Mouse (Mus musculus) CH12.LX (cell line): ENCODE data around the gene Sh3glb2.

Experiments used
- CTCF ChIP-seq, 2 experiments: IDR thresholded peaks in 1 of 2; conservative IDR thresholded peaks in 1 of 2; 2 replicates each; pipeline ENCODE4 v1.5.1; 2011 to 2012; ENCODE audit warnings: low read depth in 2 of 2, low read length in 2 of 2, improper control_type of control experiment in 1 of 2, inconsistent platforms in 1 of 2, mild to moderate bottlenecking in 1 of 2, moderate library complexity in 1 of 2
- EP300 ChIP-seq: IDR thresholded peaks from 2 replicates; pipeline ENCODE4 v1.6.1; 2011; ENCODE audit warnings: low read length, improper control_type of control experiment
- RAD21 ChIP-seq: IDR thresholded peaks from 2 replicates; pipeline ENCODE4 v1.6.1; 2011; ENCODE audit warnings: low read depth, mild to moderate bottlenecking, low read length, improper control_type of control experiment, moderate library complexity

- TF ChIP-seq CTCF (conservative IDR thresholded peaks at IDR 0.05 in 1 of 2, IDR thresholded peaks at IDR 0.05 in 1 of 2; ENCODE audit: low read depth in 2 of 2, low read length in 2 of 2) (no peak), RAD21 (no peak), EP300 (no peak)
Measured at GRCm38 (mm10) chr2:30392114-30392576, 33.0 kb upstream of the Sh3glb2 start, which contains the start of gene Dolpp1.
